ENCODE assay signal across 9 mouse cellular contexts in the genomic region with DNA sequence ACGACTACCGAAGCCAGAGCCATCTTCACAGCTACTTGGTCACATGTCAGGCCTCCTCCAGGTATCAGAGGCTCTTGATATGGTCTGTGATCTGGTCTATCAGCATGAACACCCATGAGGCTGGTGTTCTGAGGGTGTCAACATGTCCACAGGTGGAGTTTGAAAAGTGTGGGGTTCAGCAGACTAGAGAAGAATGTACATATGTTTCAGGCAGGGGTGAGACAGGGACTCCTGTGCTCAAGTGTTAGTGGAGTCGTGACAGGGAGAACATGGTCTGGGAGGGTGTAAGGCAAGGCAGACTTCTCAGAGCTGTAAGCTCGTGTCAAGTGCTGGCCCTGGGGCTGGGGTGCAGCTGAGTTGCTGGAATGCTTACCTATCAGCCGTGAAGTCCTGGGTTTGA. TPM values are rescaled to one million over a fixed set of nuclear protein-coding genes. Genes with fewer than 3 reads are reported as not detected.
A peak's percentile ranks its signal among the peaks of the same experiment; 100 is the strongest.
DNase-seq lines count a peak whose midpoint lies in the region; ATAC-seq and TF ChIP-seq lines count a peak whose summit lies in the region.
"Had no signal": no experiment of that assay in that cellular context is flagged by ENCODE, and none has a peak within 500 bp of the region (broad histone marks: within the 10 kb centered on the region; RNA-seq: fewer than 3 reads in every experiment).

No protein-coding gene starts in this region.

- no peak for TF ChIP-seq POLR2A in myocyte (IDR thresholded peaks at IDR 0.05; ENCODE audit: insufficient read length, low read depth)

- H3K4me3 ChIP-seq in heart, embryonic 15.5 days, result no peak overlapping the region
- H3K4me3 ChIP-seq in megakaryocyte, embryonic 14.5 days (replicated peaks), result peak overlapping the region; percentile 33
- no peak overlapping the region for H3K4me3 ChIP-seq in hindbrain, embryonic 16.5 days (ENCODE audit: low read length)
- H3K4me3 ChIP-seq in myocyte, result peak overlapping the region; percentile 4

- DNase-seq in heart, adult 18-20 months, result no peak
- DNase-seq in embryo, embryonic 10 days (ENCODE audit: low spot score), result no peak
- no peak for DNase-seq in layer of hippocampus, adult 8-10 months (ENCODE audit: low spot score in 2 of 2)

- no peaks in the 10 kb centered on the region for H3K79me2 ChIP-seq in myocyte (ENCODE audit: control insufficient read depth, insufficient read depth)

- H3K4me2 ChIP-seq in heart, embryonic 15.5 days, result no peak overlapping the region; the same call in 1 of the 2 replicates
- H3K4me2 ChIP-seq in hindbrain, embryonic 16.5 days (ENCODE audit: low read length), result no peak overlapping the region
- no peak overlapping the region for H3K4me2 ChIP-seq in myocyte (ENCODE audit: low read depth)

- H3K27ac ChIP-seq in heart, embryonic 15.5 days, result peak overlapping the region; percentile 7; the same call in 1 of the 2 replicates
- H3K27ac ChIP-seq in hindbrain, embryonic 16.5 days (ENCODE audit: low read depth, low read length), result no peak overlapping the region

- H3K27me3 ChIP-seq in heart, embryonic 15.5 days, result no peaks in the 10 kb centered on the region
- H3K27me3 ChIP-seq in megakaryocyte, embryonic 14.5 days (replicated peaks), result no peaks in the 10 kb centered on the region
- no peaks in the 10 kb centered on the region for H3K27me3 ChIP-seq in hindbrain, embryonic 16.5 days (replicated peaks; ENCODE audit: control insufficient read depth, insufficient read depth, low read length)
- H3K27me3 ChIP-seq in myocyte (ENCODE audit: control insufficient read depth, insufficient read depth, insufficient read length), result no peaks in the 10 kb centered on the region

- no peak overlapping the region for H3ac ChIP-seq in myocyte (ENCODE audit: control insufficient read depth, insufficient read length)

- 53% methylated on average over 5 of the region's 5 CpGs for WGBS in heart, embryonic 15.5 days
- 81% methylated on average over 5 of the region's 5 CpGs for WGBS in hindbrain, embryonic 16.5 days

- H3K36me3 ChIP-seq in heart, embryonic 15.5 days, result no peaks in the 10 kb centered on the region
- H3K36me3 ChIP-seq in megakaryocyte, embryonic 14.5 days (replicated peaks; ENCODE audit: low read length), result no peaks in the 10 kb centered on the region
- no peaks in the 10 kb centered on the region for H3K36me3 ChIP-seq in hindbrain, embryonic 16.5 days (ENCODE audit: control insufficient read depth, insufficient read depth, low read length)
- no peaks in the 10 kb centered on the region for H3K36me3 ChIP-seq in myocyte (ENCODE audit: control insufficient read depth, insufficient read depth)
- H3K36me3 ChIP-seq: midbrain, embryonic 12.5 days had no signal

- peaks cover 16% of the 10 kb centered on the region for H3K4me1 ChIP-seq in heart, embryonic 15.5 days (replicated peaks)
- H3K4me1 ChIP-seq in megakaryocyte, embryonic 14.5 days, result peaks cover 73% of the 10 kb centered on the region
- H3K4me1 ChIP-seq in hindbrain, embryonic 16.5 days (ENCODE audit: control insufficient read depth, insufficient read depth, low read depth, low read length), result peaks cover 11% of the 10 kb centered on the region

- peak overlapping the region; percentile 29; the same call in 1 of the 2 replicates for H3K9ac ChIP-seq in heart, embryonic 15.5 days
- H3K9ac ChIP-seq in hindbrain, embryonic 16.5 days (ENCODE audit: low read depth, low read length), result peak overlapping the region; percentile 47; the same call in 1 of the 2 replicates

- ATAC-seq in heart, embryonic 15.5 days (replicated peaks; ENCODE audit: insufficient number of reproducible peaks, insufficient read depth, low FRiP score, low read depth), result peak; percentile 34
- no peak for ATAC-seq in megakaryocyte, adult 5-6 weeks (ENCODE audit: poor library complexity, severe bottlenecking)
- no peak for ATAC-seq in hindbrain, embryonic 16.5 days

- H3K9me3 ChIP-seq in heart, embryonic 15.5 days (replicated peaks), result no peaks in the 10 kb centered on the region
- no peaks in the 10 kb centered on the region for H3K9me3 ChIP-seq in megakaryocyte, embryonic 14.5 days
- H3K9me3 ChIP-seq in hindbrain, embryonic 16.5 days (ENCODE audit: control insufficient read depth, low read length), result no peaks in the 10 kb centered on the region
- H3K9me3 ChIP-seq: midbrain, embryonic 12.5 days had no signal

TF ChIP-seq in myocyte, 11 proteins besides CTCF, POLR2A, EP300 and RAD21:
- no peak for TF ChIP-seq CEBPB (IDR thresholded peaks at IDR 0.05; ENCODE audit: insufficient read depth, poor library complexity, severe bottlenecking)
- TF ChIP-seq TCF3 (IDR thresholded peaks at IDR 0.05; ENCODE audit: insufficient read length, low read depth), result no peak
- TF ChIP-seq POLR2AphosphoS2 (IDR thresholded peaks at IDR 0.05; ENCODE audit: insufficient read length, low read depth), result no peak
- no peak for TF ChIP-seq E2F4 (IDR thresholded peaks at IDR 0.05; ENCODE audit: insufficient read depth)
- no peak for TF ChIP-seq TCF12 (IDR thresholded peaks at IDR 0.05; ENCODE audit: insufficient read depth, poor library complexity, severe bottlenecking)
- no peak for TF ChIP-seq MYOD1 (IDR thresholded peaks at IDR 0.05; ENCODE audit: control insufficient read depth in 1 of 3, insufficient read length in 2 of 3, low read depth in 2 of 3)
- no peak for TF ChIP-seq USF1 (IDR thresholded peaks at IDR 0.05; ENCODE audit: low read depth)
- no peak for TF ChIP-seq SRF (IDR thresholded peaks at IDR 0.05; ENCODE audit: control insufficient read depth, insufficient read length, low read depth)
- TF ChIP-seq MYOG (IDR thresholded peaks at IDR 0.05; ENCODE audit: control insufficient read depth in 1 of 3, insufficient read depth in 1 of 3, insufficient read length in 2 of 3, low read depth in 2 of 3), result no peak
- TF ChIP-seq MAX (IDR thresholded peaks at IDR 0.05; ENCODE audit: low read depth), result no peak
- no peak for TF ChIP-seq REST (IDR thresholded peaks at IDR 0.05; ENCODE audit: insufficient read depth, insufficient read length)

RNA-seq across cellular contexts. Expression of a gene that starts 22.1 kb away (rescaled TPM):
- 1.0 and 1.9 TPM in 2 replicates for polyA plus RNA-seq in heart, embryonic 15.5 days (2015; fragmentation: Nextera tagmentation; extraction: Ambion mirVana)
- 1 to 10 TPM; 4.2 to 4.6 TPM for total RNA-seq in heart, adult 18-20 months (2021)
- 0.34 TPM in 1 of 2 replicates, not detected in the other for polyA plus RNA-seq in megakaryocyte, embryonic 14.5 days (2012; ENCODE audit: insufficient read depth, low replicate concordance)
- 3.2 TPM in 2 replicates for total RNA-seq in megakaryocyte, adult 5-6 weeks (2015)
- total RNA-seq in megakaryocyte, adult 5-6 weeks (2017), result 2.3 TPM in 2 replicates
- 1.2 and 1.5 TPM in 2 replicates for polyA plus RNA-seq in hindbrain, embryonic 16.5 days (2015; fragmentation: Nextera tagmentation; extraction: Ambion mirVana)
- polyA plus RNA-seq in myocyte (2012; fragmentation: generic; extraction: Trizol), result 1.7 TPM
- total RNA-seq in layer of hippocampus, adult 8-10 months (2022), result 1 to 10 TPM; 4.5 to 5.5 (median 5.2) TPM

Comparison
In these comparisons a context has a peak if more than half of its experiments do, and no peak if none do; other contexts are left out.
1. H3K4me3 ChIP-seq: peak in megakaryocyte, embryonic 14.5 days (single experiment) and myocyte (single experiment); none in heart, embryonic 15.5 days (single experiment) and hindbrain, embryonic 16.5 days (single experiment).